Mouse (Mus musculus): ENCODE data around the gene Cbln3. TPM values are rescaled to one million over a fixed set of nuclear protein-coding genes. Genes with fewer than 3 reads are reported as not detected.

The Cbln3 gene
- polyA plus RNA-seq, 1 experiment from 2014 or later, result 0.12 TPM

- CTCF ChIA-PET, result no interaction called here
- in situ Hi-C loops (cut with MboI; ENCODE audit: low pct_unique_long_range_greater_than_20kb), result no loop called here
- no peak for TF ChIP-seq CTCF (IDR thresholded peaks at IDR 0.05)
- POLR2A ChIA-PET, result no interaction called here
- H3K27me3 ChIP-seq, result peaks cover 40% of the 10 kb centered on the region
- ATAC-seq (no peak), DNase-seq (ENCODE audit: low read depth, low spot score) (no peak)
Measured at GRCm38 (mm10) chr14:55852646-55853551, 31.3 kb downstream of the Cbln3 start.

GRCm38 (mm10) chr14:55850885-55851284 is 33.3 kb downstream of the Cbln3 start:
- in situ Hi-C loops (cut with MboI; ENCODE audit: low pct_unique_long_range_greater_than_20kb), result no loop called here
- ChIA-PET CTCF (interaction anchor here (1.7 kb wide), 1 partner anchor 13 kb away, joined by 5 read pairs; no protein-coding TSS in a partner anchor), POLR2A (no interaction called here)
- no peak for ATAC-seq
- no peak for DNase-seq (ENCODE audit: low read depth, low spot score)
- TF ChIP-seq CTCF (IDR thresholded peaks at IDR 0.05), result no peak
- H3K27me3 ChIP-seq, result peaks cover 36% of the 10 kb centered on the region

DNA sequence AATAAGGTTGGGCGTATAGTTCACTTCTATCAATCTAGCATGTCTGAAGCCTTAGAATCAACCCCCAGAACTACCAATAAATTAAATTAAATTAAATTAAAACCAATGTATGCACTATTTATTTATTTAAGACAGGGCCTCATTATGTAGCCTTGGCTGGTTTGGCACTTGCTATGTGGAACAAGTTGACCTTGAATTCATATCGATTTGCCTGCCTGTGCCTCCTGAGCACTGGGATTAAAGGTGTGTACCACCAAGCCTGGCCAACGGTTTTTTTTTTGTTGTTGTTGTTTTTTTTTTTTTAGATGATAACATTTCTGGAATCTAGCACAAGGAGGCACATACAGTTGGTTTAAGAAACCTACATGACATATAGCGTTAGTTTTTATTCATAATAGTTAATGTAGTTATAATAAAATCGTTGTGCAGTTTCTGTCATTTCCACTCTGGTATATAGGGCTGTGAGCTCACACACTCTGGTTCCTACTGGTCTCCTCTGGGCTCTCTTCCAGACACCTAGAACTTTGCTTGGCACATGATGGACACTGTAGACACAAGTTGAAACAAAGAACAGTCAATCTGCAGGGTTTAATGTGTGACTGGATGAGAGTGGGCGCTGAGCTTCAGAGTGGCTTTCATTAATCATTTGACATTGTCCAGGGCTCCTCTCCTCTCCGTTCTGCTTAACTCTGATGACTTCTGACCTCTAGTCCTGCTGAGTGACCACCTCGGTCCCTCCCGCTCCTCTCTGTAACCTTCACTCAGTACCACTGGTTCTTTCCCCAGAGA is 38.5 kb downstream of the Cbln3 start:
- DNase-seq (ENCODE audit: low read depth, low spot score) (no peak), ATAC-seq (no peak)
- POLR2A ChIA-PET, result interaction anchor here (0.7 kb wide), 1 partner anchor 9 kb away, joined by 3 read pairs; no protein-coding TSS in a partner anchor
- H3K27me3 ChIP-seq, result peaks cover 24% of the 10 kb centered on the region
- CTCF ChIA-PET, result no interaction called here
- no peak for TF ChIP-seq CTCF (IDR thresholded peaks at IDR 0.05)
- in situ Hi-C loops (cut with MboI; ENCODE audit: low pct_unique_long_range_greater_than_20kb), result no loop called here

- in situ Hi-C loops (cut with MboI; ENCODE audit: low pct_unique_long_range_greater_than_20kb), result no loop called here
- ChIA-PET POLR2A (interaction anchor here (0.9 kb wide), 1 partner anchor 20 kb away, joined by 3 read pairs; the partner anchor contains the start of gene Nfatc4), CTCF (no interaction called here)
- DNase-seq (ENCODE audit: low read depth, low spot score) (no peak), ATAC-seq (no peak)
- TF ChIP-seq CTCF (IDR thresholded peaks at IDR 0.05), result peak; percentile 32
- H3K27me3 ChIP-seq, result peaks cover 23% of the 10 kb centered on the region
Measured at GRCm38 (mm10) chr14:55842794-55843193, 41.4 kb downstream of the Cbln3 start.

GRCm38 (mm10) chr14:55840853-55841366 is 43.3 kb downstream of the Cbln3 start:
- ChIA-PET CTCF (no interaction called here), POLR2A (no interaction called here)
- no peak for TF ChIP-seq CTCF (IDR thresholded peaks at IDR 0.05)
- no peak for DNase-seq (ENCODE audit: low read depth, low spot score)
- peaks cover 16% of the 10 kb centered on the region for H3K27me3 ChIP-seq
- ATAC-seq, result no peak
- in situ Hi-C loops (cut with MboI; ENCODE audit: low pct_unique_long_range_greater_than_20kb), result no loop called here

GRCm38 (mm10) chr14:55838740-55839139 is 45.5 kb downstream of the Cbln3 start:
- ChIA-PET POLR2A (no interaction called here), CTCF (no interaction called here)
- in situ Hi-C loops (cut with MboI; ENCODE audit: low pct_unique_long_range_greater_than_20kb), result no loop called here
- no peak for TF ChIP-seq CTCF (IDR thresholded peaks at IDR 0.05)
- no peak for ATAC-seq
- H3K27me3 ChIP-seq, result peaks cover 3% of the 10 kb centered on the region
- no peak for DNase-seq (ENCODE audit: low read depth, low spot score)

DNA sequence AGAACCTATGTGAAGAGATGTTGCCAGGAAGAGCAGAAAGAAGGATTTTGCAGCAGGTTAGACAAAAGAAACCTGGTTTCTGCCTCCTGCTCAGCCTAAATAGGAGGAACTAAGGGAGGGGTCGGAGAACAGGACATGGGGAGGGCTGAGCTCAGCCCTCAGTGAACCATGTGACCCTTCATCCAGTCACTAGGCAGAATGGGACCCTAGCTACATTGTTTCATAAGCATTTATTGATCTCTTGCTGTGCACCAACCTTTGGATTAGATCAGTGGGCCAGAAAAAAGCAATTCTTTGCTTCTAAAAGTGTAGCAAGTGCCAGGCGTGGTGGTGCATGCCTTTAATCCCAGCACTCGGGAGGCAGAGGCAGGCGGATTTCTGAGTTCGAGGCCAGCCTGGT is 45.9 kb downstream of the Cbln3 start:
- no peak for TF ChIP-seq CTCF (IDR thresholded peaks at IDR 0.05)
- ChIA-PET POLR2A (no interaction called here), CTCF (interaction anchor here (1.1 kb wide), 1 partner anchor 16 kb away, joined by 4 read pairs; the partner anchor contains the start of gene Nfatc4)
- ATAC-seq, result no peak
- in situ Hi-C loops (cut with MboI; ENCODE audit: low pct_unique_long_range_greater_than_20kb), result no loop called here
- H3K27me3 ChIP-seq, result peaks cover 3% of the 10 kb centered on the region
- no peak for DNase-seq (ENCODE audit: low read depth, low spot score)

GRCm38 (mm10) chr14:55834808-55835533 is 49.2 kb downstream of the Cbln3 start:
- ATAC-seq, result no peak
- ChIA-PET POLR2A (no interaction called here), CTCF (interaction anchor here (1.2 to 1.7 kb wide), 2 partner anchors 8 to 15 kb away, joined by 3 to 4 read pairs; no protein-coding TSS in a partner anchor)
- peaks cover 3% of the 10 kb centered on the region for H3K27me3 ChIP-seq
- TF ChIP-seq CTCF (IDR thresholded peaks at IDR 0.05), result no peak
- DNase-seq (ENCODE audit: low read depth, low spot score), result no peak
- in situ Hi-C loops (cut with MboI; ENCODE audit: low pct_unique_long_range_greater_than_20kb), result no loop called here

DNA sequence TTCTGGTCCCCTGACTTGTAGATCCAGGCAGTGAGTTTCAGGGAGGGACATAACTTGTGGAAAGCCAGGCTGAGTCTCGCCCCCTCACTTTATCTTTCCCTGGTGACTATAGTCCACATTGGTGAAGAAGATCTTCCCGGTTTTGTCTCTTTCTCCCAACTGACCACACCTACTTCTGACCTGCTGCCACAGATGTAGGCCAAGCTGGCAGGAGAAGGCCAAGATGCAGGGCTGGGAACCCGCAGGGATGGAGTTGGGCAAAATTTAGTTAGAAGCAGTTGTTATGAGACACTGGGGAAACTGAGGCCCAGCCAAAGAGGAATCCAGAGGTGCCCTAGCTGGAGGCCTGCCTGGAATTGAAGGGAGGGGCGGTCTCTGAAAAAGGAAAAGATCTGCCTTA is 51.1 kb downstream of the Cbln3 start:
- ATAC-seq (no peak), DNase-seq (ENCODE audit: low read depth, low spot score) (no peak)
- in situ Hi-C loops (cut with MboI; ENCODE audit: low pct_unique_long_range_greater_than_20kb), result no loop called here
- CTCF ChIA-PET, result no interaction called here
- TF ChIP-seq CTCF (IDR thresholded peaks at IDR 0.05), result no peak
- H3K27me3 ChIP-seq, result peaks cover 3% of the 10 kb centered on the region
- POLR2A ChIA-PET, result no interaction called here

DNA sequence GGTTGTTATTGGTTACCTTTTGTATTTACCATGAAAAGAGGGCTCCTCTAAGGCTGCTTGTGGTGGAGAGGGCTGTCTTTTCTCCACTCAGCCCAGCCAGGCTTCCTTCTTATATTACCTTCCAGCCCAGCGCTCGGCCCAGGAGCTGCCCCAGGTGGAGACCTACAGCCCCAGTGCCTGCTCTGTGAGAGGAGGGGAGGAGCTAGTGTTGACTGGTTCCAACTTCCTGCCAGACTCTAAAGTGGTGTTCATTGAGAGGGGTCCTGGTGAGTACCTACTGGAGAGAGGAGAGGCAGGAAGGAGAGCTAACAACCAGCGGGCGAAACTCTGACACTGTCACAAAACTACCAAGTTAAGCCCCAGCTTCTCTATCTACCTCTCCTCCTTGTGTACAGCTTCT is 53.9 kb downstream of the Cbln3 start:
- ChIA-PET CTCF (no interaction called here), POLR2A (no interaction called here)
- H3K27me3 ChIP-seq, result no peaks in the 10 kb centered on the region
- ATAC-seq (no peak), DNase-seq (ENCODE audit: low read depth, low spot score) (no peak)
- no peak for TF ChIP-seq CTCF (IDR thresholded peaks at IDR 0.05)
- in situ Hi-C loops (cut with MboI; ENCODE audit: low pct_unique_long_range_greater_than_20kb), result no loop called here
